Mouse (Mus musculus) hindbrain, embryonic 11.5 days (tissue): ENCODE measurements at regions not wholly inside any gene's neighbourhood (a gene's known extent, or its start where the extent isn't known, plus 50 kb on each side); places are given as distances from the start of the nearest gene placed in this dataset.

Experiments used
- ATAC-seq: fragments of 200-750 bp; cut with Nextera tagmentation; 2 replicates; pipeline ENCODE4 v1.8.0; 2017; ENCODE audit warnings: mild to moderate bottlenecking, moderate TSS enrichment, moderate library complexity; ENCODE audit not compliant: low FRiP score
- DNase-seq: peaks from one replicate; pipeline ENCODE4 v3.0.0-alpha.2; 2015; ENCODE audit warnings: low spot score
- H3K27ac ChIP-seq: fragments of 300-500 bp; sonication (generic); 2 replicates; pipeline ENCODE4 v1.5.1; 2014; ENCODE audit warnings: mild to moderate bottlenecking, low read depth, low read length
- H3K27me3 ChIP-seq: fragments of 300-500 bp; sonication (generic); 2 replicates; pipeline ENCODE4 v1.6.1; 2014; ENCODE audit warnings: mild to moderate bottlenecking, low read length, moderate library complexity, mixed read lengths; ENCODE audit not compliant: control insufficient read depth, insufficient read depth
- H3K36me3 ChIP-seq: fragments of 300-500 bp; sonication (generic); 2 replicates; pipeline ENCODE4 v1.6.1; 2014; ENCODE audit warnings: mild to moderate bottlenecking, low read length, moderate library complexity, mixed read lengths; ENCODE audit not compliant: control insufficient read depth, insufficient read depth
- H3K4me1 ChIP-seq: fragments of 300-500 bp; sonication (generic); replicated peaks from 2 replicates; pipeline ENCODE4 v1.6.1; 2014; ENCODE audit warnings: low read length, mixed read lengths; ENCODE audit not compliant: control insufficient read depth, insufficient read depth
- H3K4me2 ChIP-seq: fragments of 300-500 bp; sonication (generic); replicated peaks from 2 replicates; pipeline ENCODE4 v1.6.1; 2014; ENCODE audit warnings: mild to moderate bottlenecking, low read depth, low read length
- H3K4me3 ChIP-seq: fragments of 300-500 bp; sonication (generic); 2 replicates; pipeline ENCODE4 v1.5.1; 2014; ENCODE audit warnings: low read depth, low read length
- H3K9ac ChIP-seq: fragments of 300-500 bp; sonication (generic); 2 replicates; pipeline ENCODE4 v1.6.1; 2014; ENCODE audit warnings: low read depth, low read length
- H3K9me3 ChIP-seq: fragments of 300-500 bp; sonication (generic); 2 replicates; pipeline ENCODE4 v1.6.1; 2016; ENCODE audit warnings: low read length; ENCODE audit not compliant: control insufficient read depth
- WGBS: fragments of 180-500 bp; shearing (Covaris S2); extraction: QIAGEN DNeasy Blood & Tissue Kit; methylation state at CpG from one replicate; pipeline ENCODE4 v1.1.7; 2014; 5-methylcytosine and 5-hydroxymethylcytosine counted together

GRCm38 (mm10) chr10:125899504-125899903 is 66.5 kb upstream of the Lrig3 start:
- H3K27me3 ChIP-seq, result no peaks in the 10 kb centered on the region
- no peak overlapping the region for H3K9ac ChIP-seq
- H3K9me3 ChIP-seq, result no peaks in the 10 kb centered on the region
- no peak for ATAC-seq
- no peak for DNase-seq
- H3K4me1 ChIP-seq, result no peaks in the 10 kb centered on the region
- H3K27ac ChIP-seq, result no peak overlapping the region
- H3K4me2 ChIP-seq, result no peak overlapping the region
- WGBS, result 91% methylated on average over 4 of the region's 4 CpGs
- H3K36me3 ChIP-seq, result no peaks in the 10 kb centered on the region
- H3K4me3 ChIP-seq, result no peak overlapping the region

GRCm38 (mm10) chr10:125900562-125900961 is 65.4 kb upstream of the Lrig3 start:
- no peak for ATAC-seq

GRCm38 (mm10) chr10:125902668-125903067 is 63.3 kb upstream of the Lrig3 start:
- no peaks in the 10 kb centered on the region for H3K9me3 ChIP-seq
- no peaks in the 10 kb centered on the region for H3K36me3 ChIP-seq
- no peak overlapping the region for H3K4me3 ChIP-seq
- no peak overlapping the region for H3K4me2 ChIP-seq
- H3K27me3 ChIP-seq, result no peaks in the 10 kb centered on the region
- H3K27ac ChIP-seq, result no peak overlapping the region
- no peak overlapping the region for H3K9ac ChIP-seq
- 81% methylated on average over 5 of the region's 5 CpGs for WGBS
- DNase-seq, result no peak
- H3K4me1 ChIP-seq, result no peaks in the 10 kb centered on the region
- no peak for ATAC-seq

More at GRCm38 (mm10) chr10:125900562-125900961, 65.4 kb upstream of the Lrig3 start:
- H3K9ac ChIP-seq, result no peak overlapping the region
- no peak for DNase-seq
- H3K4me2 ChIP-seq, result no peak overlapping the region
- H3K9me3 ChIP-seq, result no peaks in the 10 kb centered on the region
- H3K27me3 ChIP-seq, result no peaks in the 10 kb centered on the region
- H3K36me3 ChIP-seq, result no peaks in the 10 kb centered on the region
- no peak overlapping the region for H3K4me3 ChIP-seq
- no peak overlapping the region for H3K27ac ChIP-seq
- WGBS, result 90% methylated on average over 2 of the region's 2 CpGs
- no peaks in the 10 kb centered on the region for H3K4me1 ChIP-seq

GRCm38 (mm10) chr10:125912207-125912606 is 53.8 kb upstream of the Lrig3 start:
- Histone ChIP-seq H3K4me1 (no peaks in the 10 kb centered on the region), H3K27ac (no peak overlapping the region), H3K4me3 (no peak overlapping the region), H3K9ac (no peak overlapping the region), H3K27me3 (no peaks in the 10 kb centered on the region), H3K9me3 (no peaks in the 10 kb centered on the region), H3K36me3 (no peaks in the 10 kb centered on the region), H3K4me2 (no peak overlapping the region)
- 59% methylated on average over 7 of the region's 7 CpGs for WGBS
- no peak for DNase-seq
- ATAC-seq, result peak; percentile 76
